Mouse (Mus musculus) liver, adult 2 months (tissue): ENCODE measurements around the gene Btrc. TPM values are rescaled to one million over a fixed set of nuclear protein-coding genes. Genes with fewer than 3 reads are reported as not detected.

ENCODE experiments used
- DNase-seq: peaks from one replicate; pipeline ENCODE4 v3.0.0-alpha.2; 2011; ENCODE audit warnings: low read depth, low spot score; ENCODE audit errors: extremely low read depth
- H3K27ac ChIP-seq: fragments of 200-500 bp; replicated peaks from 2 replicates; pipeline ENCODE4 v1.5.1; 2012; ENCODE audit warnings: low read depth, mild to moderate bottlenecking, control low read depth, inconsistent platforms, low read length; ENCODE audit not compliant: insufficient read depth
- H3K27me3 ChIP-seq: fragments of 200-500 bp; 2 replicates; pipeline ENCODE4 v1.6.1; 2012; ENCODE audit warnings: mild to moderate bottlenecking, moderate library complexity, low read length, inconsistent platforms; ENCODE audit not compliant: control insufficient read depth, insufficient read depth
- H3K36me3 ChIP-seq: fragments of 200-500 bp; 2 replicates; pipeline ENCODE4 v1.6.1; 2012; ENCODE audit warnings: low read length, inconsistent platforms; ENCODE audit not compliant: control insufficient read depth, insufficient read depth
- H3K4me1 ChIP-seq: fragments of 200-500 bp; 2 replicates; pipeline ENCODE4 v1.6.1; 2011; ENCODE audit warnings: low read length; ENCODE audit not compliant: control insufficient read depth, insufficient read depth
- H3K4me3 ChIP-seq: fragments of 200-500 bp; 2 replicates; pipeline ENCODE4 v1.5.1; 2011; ENCODE audit warnings: low read depth, mild to moderate bottlenecking, control low read depth, low read length, moderate library complexity; ENCODE audit not compliant: insufficient read depth
- H3K79me2 ChIP-seq: fragments of 200-500 bp; 2 replicates; pipeline ENCODE4 v1.6.1; 2012; ENCODE audit warnings: inconsistent platforms, mild to moderate bottlenecking, low read length, moderate library complexity; ENCODE audit not compliant: control insufficient read depth, insufficient read depth
- H3K9ac ChIP-seq: fragments of 200-500 bp; 2 replicates; pipeline ENCODE4 v1.6.1; 2012; ENCODE audit warnings: low read depth, mild to moderate bottlenecking, control low read depth, inconsistent platforms, low read length
- CTCF ChIP-seq: fragments of 200-500 bp; IDR thresholded peaks from 2 replicates; pipeline ENCODE4 v1.5.1; 2011; ENCODE audit warnings: low read depth, low read length, control low read depth
- POLR2A ChIP-seq: fragments of 200-500 bp; IDR thresholded peaks from 2 replicates; pipeline ENCODE4 v1.6.1; 2011; ENCODE audit warnings: low read length, control low read depth; ENCODE audit not compliant: insufficient read depth; ENCODE audit errors: extremely low read depth
- WGBS: fragments of 180-500 bp; shearing (Covaris S2); methylation state at CpG from one replicate; pipeline ENCODE4 v1.1.7; 2018; 5-methylcytosine and 5-hydroxymethylcytosine counted together
- polyA plus RNA-seq: library from polyadenylated mRNA; depleted of rRNA; stranded (reverse); fragments of >200 nt; gene quantifications from 2 replicates; pipeline ENCODE4 v1.2.3, GENCODE M21; 2012
- total RNA-seq: library from RNA; depleted of rRNA; stranded (reverse); fragments of >200 nt; gene quantifications from 2 replicates; pipeline ENCODE4 v1.2.3, GENCODE M21; 2014

The Btrc gene
- total and polyA plus RNA-seq, 2 experiments = 7.8 to 10.9 TPM

DNA sequence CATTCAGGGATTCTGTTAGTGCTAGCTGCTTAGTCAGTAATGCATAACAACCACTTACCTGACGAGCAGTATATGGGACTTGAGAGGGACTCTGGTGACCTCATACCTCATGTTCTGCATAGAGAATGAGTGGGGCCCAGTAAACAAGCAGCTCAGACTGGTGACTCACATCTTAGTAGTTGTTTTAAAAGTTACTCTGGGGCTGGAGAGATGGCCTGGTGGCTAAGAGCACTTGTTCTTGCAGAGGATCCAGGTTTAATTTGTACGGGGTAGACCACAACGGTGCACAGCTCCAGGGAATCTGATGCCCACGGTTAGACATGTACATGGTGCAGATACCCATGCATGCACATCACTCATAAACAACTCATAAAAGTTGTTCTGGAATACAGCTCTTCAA, 117.4 kb downstream of the Btrc start:
- no peak for TF ChIP-seq POLR2A
- TF ChIP-seq CTCF = no peak
- no peak overlapping the region for H3K4me3 ChIP-seq
- H3K9ac ChIP-seq = no peak overlapping the region
- H3K27ac ChIP-seq = no peak overlapping the region
- no peaks in the 10 kb centered on the region for H3K36me3 ChIP-seq
- H3K27me3 ChIP-seq = no peaks in the 10 kb centered on the region
- H3K4me1 ChIP-seq = peaks cover 2% of the 10 kb centered on the region; the same call in 1 of the 2 replicates
- no peak for DNase-seq
- whole genome bisulfite sequencing = 96% methylated on average over 4 of the region's 4 CpGs
- no peaks in the 10 kb centered on the region for H3K79me2 ChIP-seq

DNA sequence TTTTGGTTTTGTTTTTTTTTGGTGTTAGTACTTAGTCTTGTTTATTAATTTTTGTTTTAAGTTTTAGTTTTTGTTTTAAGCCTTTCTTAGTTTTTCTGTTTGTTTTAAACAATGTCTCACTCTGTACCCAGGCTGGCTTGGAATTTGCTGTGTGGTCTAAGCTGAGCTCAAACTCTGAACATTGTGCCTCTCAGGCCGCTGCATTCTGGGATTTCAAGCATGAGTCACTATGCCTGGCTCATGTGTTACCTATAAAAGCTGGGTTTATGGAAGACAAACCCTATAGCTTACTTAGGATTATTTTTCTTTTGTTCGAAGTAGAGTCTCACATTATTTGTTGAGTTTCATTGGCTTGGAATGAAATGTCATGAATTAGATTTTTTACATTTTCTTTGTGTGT, 119.9 kb downstream of the Btrc start:
- Histone ChIP-seq H3K79me2 (no peaks in the 10 kb centered on the region), H3K36me3 (no peaks in the 10 kb centered on the region), H3K4me1 (no peaks in the 10 kb centered on the region), H3K27me3 (no peaks in the 10 kb centered on the region), H3K4me3 (no peak overlapping the region), H3K27ac (no peak overlapping the region), H3K9ac (no peak overlapping the region)
- TF ChIP-seq POLR2A = no peak
- WGBS = 97% methylated on average over 2 of the region's 2 CpGs
- no peak for DNase-seq

GRCm38 (mm10) chr19:45486206-45486991, 122.9 kb downstream of the Btrc start:
- no peaks in the 10 kb centered on the region for H3K4me1 ChIP-seq
- no peak for TF ChIP-seq POLR2A
- peak; percentile 3; the same call in 1 of the 2 replicates for TF ChIP-seq CTCF
- H3K36me3 ChIP-seq = no peaks in the 10 kb centered on the region
- no peak for DNase-seq
- no peak overlapping the region for H3K27ac ChIP-seq
- no peak overlapping the region for H3K9ac ChIP-seq
- H3K4me3 ChIP-seq = no peak overlapping the region
- H3K79me2 ChIP-seq = no peaks in the 10 kb centered on the region
- H3K27me3 ChIP-seq = no peaks in the 10 kb centered on the region
- WGBS = 84% methylated on average over 6 of the region's 6 CpGs

GRCm38 (mm10) chr19:45486992-45487387, 123.5 kb downstream of the Btrc start:
- no peak overlapping the region for H3K27ac ChIP-seq
- H3K9ac ChIP-seq = no peak overlapping the region
- WGBS = 96% methylated on average over 3 of the region's 3 CpGs
- no peak overlapping the region for H3K4me3 ChIP-seq
- DNase-seq = no peak
- H3K27me3 ChIP-seq = no peaks in the 10 kb centered on the region
- no peak for TF ChIP-seq CTCF
- no peak for TF ChIP-seq POLR2A
- no peaks in the 10 kb centered on the region for H3K79me2 ChIP-seq
- H3K4me1 ChIP-seq = no peaks in the 10 kb centered on the region
- H3K36me3 ChIP-seq = no peaks in the 10 kb centered on the region

DNA sequence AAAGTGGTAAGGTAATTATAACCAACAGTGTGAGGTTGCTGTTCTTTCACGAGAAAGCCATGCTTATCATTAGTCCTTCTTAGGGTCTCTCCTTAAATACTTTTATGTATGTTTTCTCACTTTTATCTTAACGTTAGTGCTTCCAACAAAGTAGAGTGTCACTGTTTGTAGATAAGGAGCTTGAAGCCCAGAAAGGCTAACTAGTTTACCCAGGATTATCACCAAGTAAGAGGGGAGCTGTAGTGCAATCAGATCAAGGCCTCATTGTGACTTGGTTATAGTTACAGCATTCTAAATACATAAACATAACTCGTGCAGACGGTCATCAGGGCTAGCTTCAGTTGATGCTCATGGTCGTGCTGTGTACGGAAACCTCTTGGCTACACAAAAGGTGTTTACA, 126.4 kb downstream of the Btrc start:
- TF ChIP-seq CTCF (no peak), POLR2A (no peak)
- DNase-seq = no peak
- H3K27ac ChIP-seq = no peak overlapping the region
- H3K4me3 ChIP-seq = no peak overlapping the region
- no peaks in the 10 kb centered on the region for H3K79me2 ChIP-seq
- WGBS = 87% methylated on average over 6 of the region's 6 CpGs
- no peaks in the 10 kb centered on the region for H3K4me1 ChIP-seq
- H3K27me3 ChIP-seq = no peaks in the 10 kb centered on the region
- no peak overlapping the region for H3K9ac ChIP-seq
- no peaks in the 10 kb centered on the region for H3K36me3 ChIP-seq

DNA sequence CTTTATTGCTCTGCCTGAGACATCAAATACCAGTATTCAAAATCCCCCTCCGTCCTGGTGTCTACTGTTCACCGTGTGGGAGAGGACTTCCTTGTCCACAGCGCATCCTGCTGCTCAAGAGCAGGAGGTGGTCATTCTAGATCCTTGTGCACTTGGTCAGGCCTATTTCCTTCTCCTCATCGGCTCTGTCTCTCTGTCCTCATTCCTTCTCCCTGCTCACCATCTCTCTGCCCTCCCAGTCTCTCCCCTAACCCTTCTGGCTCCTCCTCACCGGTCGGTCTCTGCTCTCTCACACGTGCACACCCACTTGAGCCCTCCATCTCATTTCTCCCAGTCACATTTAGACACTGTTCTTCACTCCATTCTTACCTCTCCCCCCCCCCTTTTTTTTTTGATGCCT, 127.7 kb downstream of the Btrc start:
- 88% methylated on average over 7 of the region's 7 CpGs for WGBS
- TF ChIP-seq CTCF (no peak), POLR2A (no peak)
- no peak for DNase-seq
- H3K27me3 ChIP-seq = no peaks in the 10 kb centered on the region
- H3K4me3 ChIP-seq = no peak overlapping the region
- H3K79me2 ChIP-seq = no peaks in the 10 kb centered on the region
- no peak overlapping the region for H3K9ac ChIP-seq
- no peaks in the 10 kb centered on the region; the same call in 1 of the 2 replicates for H3K4me1 ChIP-seq
- H3K27ac ChIP-seq = no peak overlapping the region
- H3K36me3 ChIP-seq = no peaks in the 10 kb centered on the region
